Mouse (Mus musculus) hindbrain, embryonic 15.5 days (tissue): ENCODE measurements around the gene Agpat1. TPM values are rescaled to one million over a fixed set of nuclear protein-coding genes. Genes with fewer than 3 reads are reported as not detected.

Experiments
- ATAC-seq: fragments of 200-750 bp; cut with Nextera tagmentation; 2 replicates; pipeline ENCODE4 v1.8.0; 2017; ENCODE audit warnings: low read depth, moderate number of reproducible peaks, moderate TSS enrichment; ENCODE audit not compliant: low FRiP score
- H3K27ac ChIP-seq: fragments of 300-500 bp; sonication (generic); replicated peaks from 2 replicates; pipeline ENCODE4 v1.5.1; 2015; ENCODE audit warnings: mild to moderate bottlenecking, inconsistent platforms
- H3K27me3 ChIP-seq: fragments of 300-500 bp; sonication (generic); 2 replicates; pipeline ENCODE4 v1.6.1; 2015; ENCODE audit warnings: control low read depth, inconsistent platforms
- H3K36me3 ChIP-seq: fragments of 300-500 bp; sonication (generic); 2 replicates; pipeline ENCODE4 v1.6.1; 2015; ENCODE audit warnings: control low read depth, inconsistent platforms
- H3K4me1 ChIP-seq: fragments of 300-500 bp; sonication (generic); replicated peaks from 2 replicates; pipeline ENCODE4 v1.6.1; 2015; ENCODE audit warnings: control low read depth, inconsistent platforms
- H3K4me2 ChIP-seq: fragments of 300-500 bp; sonication (generic); 2 replicates; pipeline ENCODE4 v1.6.1; 2015; ENCODE audit warnings: moderate library complexity, mild to moderate bottlenecking, inconsistent platforms
- H3K4me3 ChIP-seq: fragments of 300-500 bp; sonication (generic); 2 replicates; pipeline ENCODE4 v1.5.1; 2015; ENCODE audit warnings: mild to moderate bottlenecking, inconsistent platforms
- H3K9ac ChIP-seq: fragments of 300-500 bp; sonication (generic); 2 replicates; pipeline ENCODE4 v1.6.1; 2015; ENCODE audit warnings: inconsistent platforms
- H3K9me3 ChIP-seq: fragments of 300-500 bp; sonication (generic); 2 replicates; pipeline ENCODE4 v1.6.1; 2016; ENCODE audit warnings: control low read depth, inconsistent platforms
- WGBS: fragments of 180-500 bp; shearing (Covaris S2); methylation state at CpG from one replicate; pipeline ENCODE4 v1.1.7; 2015; 5-methylcytosine and 5-hydroxymethylcytosine counted together
- polyA plus RNA-seq: library from polyadenylated mRNA; unstranded; fragments of >200 nt; fragmentation: Nextera tagmentation; extraction: Ambion mirVana; gene quantifications from 2 replicates; pipeline ENCODE4 v1.2.1, GENCODE M21; 2015

Gene Agpat1
- polyA plus RNA-seq, 1 experiment from 2014 or later: 142 TPM

DNA sequence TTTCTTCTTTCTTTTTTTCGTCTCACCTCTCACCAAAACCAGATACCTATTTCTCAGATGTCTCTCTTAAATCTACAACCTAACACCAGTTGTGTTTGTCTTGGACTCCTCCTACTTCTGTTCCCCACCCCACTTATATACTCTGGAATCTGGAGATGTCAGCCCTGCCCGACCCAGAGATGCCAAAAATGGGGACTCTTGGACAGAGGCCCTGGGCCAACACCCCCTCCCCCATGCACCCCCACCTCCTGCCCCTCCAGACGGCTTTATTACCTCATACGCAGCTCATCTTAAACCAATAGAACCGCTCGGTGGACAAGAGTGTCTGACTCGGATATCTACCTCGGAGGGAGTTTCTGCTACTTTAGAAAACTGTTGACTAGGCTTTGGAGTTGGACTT, 8.0 kb upstream of the Agpat1 start:
- peaks cover 39% of the 10 kb centered on the region for H3K4me1 ChIP-seq
- no peaks in the 10 kb centered on the region for H3K9me3 ChIP-seq
- no peak overlapping the region for H3K4me3 ChIP-seq
- no peak overlapping the region for H3K4me2 ChIP-seq
- H3K36me3 ChIP-seq: peaks cover 26% of the 10 kb centered on the region
- no peak overlapping the region for H3K27ac ChIP-seq
- 78% methylated on average over 8 of the region's 8 CpGs for WGBS
- no peak overlapping the region for H3K9ac ChIP-seq
- no peak for ATAC-seq
- no peaks in the 10 kb centered on the region for H3K27me3 ChIP-seq

GRCm38 (mm10) chr17:34597566-34598095, 6.4 kb upstream of the Agpat1 start, which contains the start of gene Ager:
Gene Ager, plus strand, starts transcription at chr17:34597862.
- no peak within 1 kb of the TSS for H3K4me3 ChIP-seq
- H3K27me3 ChIP-seq: no peaks in the 10 kb centered on the region
- no peak within 1 kb of the TSS for H3K4me2 ChIP-seq
- H3K9ac ChIP-seq: no peak within 1 kb of the TSS
- no peaks in the 10 kb centered on the region for H3K9me3 ChIP-seq
- H3K4me1 ChIP-seq: peaks cover 41% of the 10 kb centered on the region
- 31% methylated on average over 6 of the region's 6 CpGs for WGBS
- H3K27ac ChIP-seq: no peak within 1 kb of the TSS
- ATAC-seq: no peak
- H3K36me3 ChIP-seq: peaks cover 31% of the 10 kb centered on the region

DNA sequence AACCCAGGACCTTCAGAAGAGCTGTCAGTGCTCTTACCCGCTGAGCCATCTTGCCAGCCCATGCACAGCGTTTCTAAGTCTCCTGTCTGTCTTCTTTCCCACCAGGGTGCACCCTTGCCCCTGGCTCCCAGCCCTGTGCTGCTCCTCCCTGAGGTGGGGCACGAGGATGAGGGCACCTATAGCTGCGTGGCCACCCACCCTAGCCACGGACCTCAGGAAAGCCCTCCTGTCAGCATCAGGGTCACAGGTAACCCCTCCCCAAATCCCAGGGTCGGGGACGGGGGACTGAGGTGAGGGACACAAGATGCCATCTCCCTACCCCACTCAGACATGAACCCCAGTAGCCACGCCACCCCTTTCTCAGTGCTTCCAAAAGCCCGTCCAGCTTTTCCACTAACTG, 4.2 kb upstream of the Agpat1 start:
- WGBS: 74% methylated on average over 9 of the region's 9 CpGs
- peaks cover 25% of the 10 kb centered on the region for H3K36me3 ChIP-seq
- H3K9me3 ChIP-seq: no peaks in the 10 kb centered on the region

GRCm38 (mm10) chr17:34601796-34602195, 2.3 kb upstream of the Agpat1 start:
- 89% methylated on average over 12 of the region's 12 CpGs for WGBS
- ATAC-seq: no peak
- H3K27me3 ChIP-seq: no peaks in the 10 kb centered on the region
- H3K27ac ChIP-seq: no peak overlapping the region
- peak overlapping the region; percentile 85 for H3K4me2 ChIP-seq
- peaks cover 30% of the 10 kb centered on the region for H3K4me1 ChIP-seq
- H3K4me3 ChIP-seq: peak overlapping the region; percentile 58; the same call in 1 of the 2 replicates
- H3K9ac ChIP-seq: no peak overlapping the region
- peaks cover 14% of the 10 kb centered on the region for H3K36me3 ChIP-seq
- H3K9me3 ChIP-seq: no peaks in the 10 kb centered on the region

More for the DNA sequence above, 4.2 kb upstream of the Agpat1 start:
- H3K4me1 ChIP-seq: peaks cover 29% of the 10 kb centered on the region
- no peaks in the 10 kb centered on the region for H3K27me3 ChIP-seq
- H3K27ac ChIP-seq: no peak overlapping the region
- no peak overlapping the region for H3K9ac ChIP-seq
- no peak overlapping the region for H3K4me2 ChIP-seq
- no peak overlapping the region for H3K4me3 ChIP-seq
- no peak for ATAC-seq

- peak within 1 kb of the TSS; percentile 87 for H3K9ac ChIP-seq
- peaks cover 47% of the 10 kb centered on the region for H3K4me1 ChIP-seq
- H3K9me3 ChIP-seq: no peaks in the 10 kb centered on the region
- peak within 1 kb of the TSS; percentile 67 for H3K4me3 ChIP-seq
- peak; percentile 94 for ATAC-seq
- H3K4me2 ChIP-seq: peak within 1 kb of the TSS; percentile 92
- under 1% methylated on average over 30 of the region's 30 CpGs for WGBS
- peaks cover 14% of the 10 kb centered on the region for H3K36me3 ChIP-seq
- peak within 1 kb of the TSS; percentile 95 for H3K27ac ChIP-seq
- no peaks in the 10 kb centered on the region for H3K27me3 ChIP-seq
Observed at GRCm38 (mm10) chr17:34603375-34604060, 544 bp upstream of the Agpat1 start, which contains the start of gene Rnf5. Gene Rnf5, minus strand, starts transcription at chr17:34603690.

- Histone ChIP-seq H3K4me3 (peak overlapping the region; percentile 67), H3K4me2 (peak overlapping the region; percentile 92), H3K27ac (peak overlapping the region; percentile 95), H3K27me3 (no peaks in the 10 kb centered on the region), H3K36me3 (peaks cover 14% of the 10 kb centered on the region), H3K4me1 (peaks cover 56% of the 10 kb centered on the region), H3K9me3 (no peaks in the 10 kb centered on the region), H3K9ac (peak overlapping the region; percentile 87)
- WGBS: 16% methylated on average over 24 of the region's 24 CpGs
- ATAC-seq: no peak
Observed at GRCm38 (mm10) chr17:34604511-34605237, 612 bp downstream of the Agpat1 start.

DNA sequence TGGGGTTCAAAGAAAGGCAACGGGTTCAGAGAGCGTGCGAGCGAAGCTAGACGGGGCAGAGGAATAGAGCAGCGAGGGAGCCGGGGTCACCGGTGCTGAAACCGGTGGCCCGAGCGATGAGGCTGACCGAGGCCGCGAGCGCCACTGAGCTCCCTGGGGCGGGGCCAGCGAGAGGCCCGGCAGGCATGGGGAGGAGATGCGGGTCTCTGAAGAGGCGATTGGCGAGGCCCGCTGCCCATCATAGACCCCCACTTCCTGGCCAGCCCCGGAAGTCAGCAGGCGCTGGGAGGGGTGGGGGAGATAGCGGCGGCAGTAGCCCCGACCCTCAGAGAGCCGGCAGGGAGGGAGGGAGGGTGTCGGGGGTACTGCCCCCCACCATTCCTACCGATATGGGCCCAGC, 1.5 kb downstream of the Agpat1 start:
- peak overlapping the region; percentile 87 for H3K9ac ChIP-seq

DNA sequence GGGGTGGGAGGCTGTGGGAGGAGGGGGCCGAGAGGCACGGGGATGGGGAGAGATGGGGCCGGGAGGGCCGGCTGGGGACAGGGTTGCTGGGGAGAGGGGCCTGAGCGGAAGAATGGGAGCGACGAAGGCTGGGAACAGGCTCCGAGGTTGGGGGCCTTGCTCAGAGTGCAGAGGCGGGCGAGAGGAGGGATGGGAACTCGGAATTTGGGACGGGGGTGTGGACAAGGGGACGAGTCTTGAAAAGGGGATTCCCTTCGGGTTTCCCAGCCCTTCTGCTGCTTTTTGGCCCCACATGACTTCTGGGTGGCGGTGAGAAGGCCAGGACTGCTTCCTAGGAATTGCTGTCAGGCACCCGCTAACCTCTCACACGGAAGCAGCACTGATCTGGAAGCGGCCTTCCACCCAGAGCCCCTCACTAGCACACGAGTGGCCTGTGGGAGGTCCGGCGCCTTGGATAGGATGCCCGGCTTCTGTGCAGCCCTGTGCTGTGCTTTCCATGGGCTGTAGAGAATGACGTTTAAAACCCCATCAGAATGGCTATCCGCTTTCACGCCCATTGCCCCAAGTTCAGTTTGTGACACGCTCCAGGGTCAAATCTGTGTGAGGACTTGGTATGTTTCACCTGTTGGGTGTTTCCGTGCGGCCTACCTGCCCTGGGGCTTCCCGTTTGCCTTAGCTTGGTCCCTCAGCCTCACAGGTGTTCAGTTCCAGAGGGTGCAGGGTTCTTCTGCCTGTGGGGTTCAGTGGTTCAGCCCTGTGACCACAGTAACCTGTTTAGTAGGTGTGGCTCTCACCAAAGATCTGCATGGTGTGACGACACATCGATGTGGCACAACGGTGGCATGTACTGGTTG, 2.4 kb downstream of the Agpat1 start:
- no peak for ATAC-seq
- Histone ChIP-seq H3K9me3 (no peaks in the 10 kb centered on the region), H3K4me1 (peaks cover 56% of the 10 kb centered on the region), H3K9ac (peak overlapping the region; percentile 87), H3K4me2 (peak overlapping the region; percentile 92), H3K27ac (peak overlapping the region; percentile 95), H3K27me3 (no peaks in the 10 kb centered on the region), H3K36me3 (peaks cover 12% of the 10 kb centered on the region; the same call in 1 of the 2 replicates), H3K4me3 (peak overlapping the region; percentile 67)
- WGBS: 17% methylated on average over 28 of the region's 32 CpGs

More for the DNA sequence above, 1.5 kb downstream of the Agpat1 start:
- H3K4me3 ChIP-seq: peak overlapping the region; percentile 67
- peak; percentile 49 for ATAC-seq
- H3K27ac ChIP-seq: peak overlapping the region; percentile 95
- 0% methylated on average over 28 of the region's 30 CpGs for WGBS
- no peaks in the 10 kb centered on the region for H3K9me3 ChIP-seq
- no peaks in the 10 kb centered on the region for H3K27me3 ChIP-seq
- peak overlapping the region; percentile 92 for H3K4me2 ChIP-seq
- H3K36me3 ChIP-seq: peaks cover 8% of the 10 kb centered on the region
- H3K4me1 ChIP-seq: peaks cover 56% of the 10 kb centered on the region

GRCm38 (mm10) chr17:34607997-34608396, 3.9 kb downstream of the Agpat1 start:
- no peak for ATAC-seq
- no peak overlapping the region for H3K4me3 ChIP-seq
- peaks cover 43% of the 10 kb centered on the region for H3K4me1 ChIP-seq
- no peak overlapping the region for H3K9ac ChIP-seq
- 82% methylated on average over 7 of the region's 7 CpGs for WGBS
- H3K4me2 ChIP-seq: no peak overlapping the region
- peaks cover 23% of the 10 kb centered on the region for H3K36me3 ChIP-seq
- no peak overlapping the region for H3K27ac ChIP-seq
- no peaks in the 10 kb centered on the region for H3K27me3 ChIP-seq
- H3K9me3 ChIP-seq: no peaks in the 10 kb centered on the region

- no peak overlapping the region for H3K9ac ChIP-seq
Observed at GRCm38 (mm10) chr17:34611050-34611449, 7.0 kb downstream of the Agpat1 start.

GRCm38 (mm10) chr17:34613054-34613645, 9.1 kb downstream of the Agpat1 start:
- no peak overlapping the region for H3K4me2 ChIP-seq
- H3K27ac ChIP-seq: no peak overlapping the region
- WGBS: 90% methylated on average over 11 of the region's 11 CpGs
- H3K4me1 ChIP-seq: peaks cover 12% of the 10 kb centered on the region
- H3K36me3 ChIP-seq: peaks cover 31% of the 10 kb centered on the region
- no peaks in the 10 kb centered on the region for H3K9me3 ChIP-seq
- no peak for ATAC-seq
- no peak overlapping the region for H3K4me3 ChIP-seq
- H3K9ac ChIP-seq: no peak overlapping the region
- no peaks in the 10 kb centered on the region for H3K27me3 ChIP-seq

More at GRCm38 (mm10) chr17:34611050-34611449, 7.0 kb downstream of the Agpat1 start:
- no peaks in the 10 kb centered on the region for H3K27me3 ChIP-seq
- no peak for ATAC-seq
- no peak overlapping the region for H3K4me3 ChIP-seq
- peaks cover 31% of the 10 kb centered on the region for H3K4me1 ChIP-seq
- H3K4me2 ChIP-seq: no peak overlapping the region
- no peaks in the 10 kb centered on the region for H3K9me3 ChIP-seq
- WGBS: 94% methylated on average over 8 of the region's 8 CpGs
- H3K36me3 ChIP-seq: peaks cover 31% of the 10 kb centered on the region
- H3K27ac ChIP-seq: no peak overlapping the region
